Mouse (Mus musculus) limb, embryonic 11.5 days (tissue): ENCODE data around the gene Hs3st3b1. TPM values are rescaled to one million over a fixed set of nuclear protein-coding genes. Genes with fewer than 3 reads are reported as not detected.

Source experiments
- ATAC-seq: fragments of 200-750 bp; cut with Nextera tagmentation; 2 replicates; pipeline ENCODE4 v1.8.0; 2017; ENCODE audit warnings: low read depth; ENCODE audit not compliant: insufficient number of reproducible peaks, low FRiP score, low TSS enrichment
- DNase-seq: peaks from one replicate; pipeline ENCODE4 v3.0.0-alpha.2; 2015; ENCODE audit warnings: low spot score
- H3K27ac ChIP-seq: fragments of 300-500 bp; sonication (generic); replicated peaks from 2 replicates; pipeline ENCODE4 v1.5.1; 2014; ENCODE audit warnings: low read depth, mild to moderate bottlenecking, low read length
- H3K27me3 ChIP-seq: fragments of 300-500 bp; sonication (generic); 2 replicates; pipeline ENCODE4 v1.6.1; 2014; ENCODE audit warnings: mild to moderate bottlenecking, low read length, mixed read lengths; ENCODE audit not compliant: control insufficient read depth, insufficient read depth
- H3K36me3 ChIP-seq: fragments of 300-500 bp; sonication (generic); 2 replicates; pipeline ENCODE4 v1.6.1; 2014; ENCODE audit warnings: mild to moderate bottlenecking, low read length, moderate library complexity, mixed read lengths; ENCODE audit not compliant: control insufficient read depth, insufficient read depth
- H3K4me1 ChIP-seq: fragments of 300-500 bp; sonication (generic); 2 replicates; pipeline ENCODE4 v1.6.1; 2014; ENCODE audit warnings: low read length, mixed read lengths; ENCODE audit not compliant: control insufficient read depth, insufficient read depth
- H3K4me2 ChIP-seq: fragments of 300-500 bp; sonication (generic); 2 replicates; pipeline ENCODE4 v1.6.1; 2014; ENCODE audit warnings: low read depth, mild to moderate bottlenecking, moderate library complexity; ENCODE audit not compliant: severe bottlenecking
- H3K4me3 ChIP-seq: fragments of 300-500 bp; sonication (generic); 2 replicates; pipeline ENCODE4 v1.5.1; 2014; ENCODE audit warnings: low read depth, low read length
- H3K9ac ChIP-seq: fragments of 300-500 bp; sonication (generic); 2 replicates; pipeline ENCODE4 v1.6.1; 2014; ENCODE audit warnings: mild to moderate bottlenecking, low read length
- H3K9me3 ChIP-seq: fragments of 300-500 bp; sonication (generic); 2 replicates; pipeline ENCODE4 v1.6.1; 2016; ENCODE audit warnings: low read length; ENCODE audit not compliant: control insufficient read depth
- WGBS: fragments of 180-500 bp; shearing (Covaris S2); extraction: QIAGEN DNeasy Blood & Tissue Kit; methylation state at CpG from one replicate; pipeline ENCODE4 v1.1.7; 2014; 5-methylcytosine and 5-hydroxymethylcytosine counted together
- polyA plus RNA-seq: library from polyadenylated mRNA; unstranded; fragments of >200 nt; fragmentation: Nextera tagmentation; extraction: Ambion mirVana; gene quantifications from 2 replicates; pipeline ENCODE4 v1.2.1, GENCODE M21; 2014

Hs3st3b1 gene
- polyA plus RNA-seq, 1 experiment from 2014 or later = 30.4 TPM

DNA sequence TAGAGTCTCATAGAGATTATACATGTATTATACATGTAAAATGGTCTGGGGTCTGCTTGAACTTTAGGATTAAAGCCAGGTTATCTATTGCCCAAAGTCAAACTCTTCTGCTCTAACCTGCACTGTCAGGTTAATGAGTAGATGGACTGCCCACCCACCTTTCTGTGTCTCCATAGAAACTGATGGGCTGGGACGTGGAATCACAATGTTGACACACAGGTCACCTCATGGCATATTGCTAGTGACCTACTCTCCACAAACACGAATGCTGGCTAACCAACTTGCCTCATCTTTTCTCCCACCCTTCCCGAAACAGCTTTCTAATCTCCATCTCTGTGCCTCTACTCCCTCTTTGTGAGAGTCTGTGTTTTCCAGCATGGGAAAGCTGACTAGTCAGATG is 38.7 kb downstream of the Hs3st3b1 start:
- Histone ChIP-seq H3K36me3 (peaks cover under 1% of the 10 kb centered on the region; the same call in 1 of the 2 replicates), H3K9me3 (no peaks in the 10 kb centered on the region), H3K4me1 (no peaks in the 10 kb centered on the region), H3K9ac (no peak overlapping the region), H3K4me3 (no peak overlapping the region), H3K27ac (no peak overlapping the region), H3K27me3 (no peaks in the 10 kb centered on the region), H3K4me2 (no peak overlapping the region)
- 86% methylated on average over 3 of the region's 3 CpGs for WGBS
- ATAC-seq (no peak), DNase-seq (no peak)

DNA sequence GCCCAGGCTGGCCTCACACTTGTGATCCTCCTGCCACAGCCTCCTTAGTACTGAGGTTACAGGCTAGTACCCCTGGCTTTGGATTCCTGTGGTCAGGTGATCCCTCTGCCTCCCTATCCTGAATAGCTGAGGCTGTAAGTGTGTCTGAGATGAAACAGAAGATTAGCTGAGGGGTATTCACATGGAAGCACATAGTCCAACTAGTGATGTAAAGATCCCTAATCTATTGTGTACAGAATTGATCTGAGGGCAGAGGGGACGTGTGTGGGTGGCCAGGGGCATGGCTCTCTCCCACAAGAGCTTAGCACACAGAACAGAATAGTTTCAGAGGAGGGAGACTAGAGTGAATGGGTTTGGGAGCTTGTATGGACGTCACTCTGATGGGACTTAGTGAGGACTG is 41.8 kb downstream of the Hs3st3b1 start:
- Histone ChIP-seq H3K27ac (no peak overlapping the region), H3K9ac (no peak overlapping the region), H3K36me3 (no peaks in the 10 kb centered on the region), H3K27me3 (no peaks in the 10 kb centered on the region), H3K4me2 (no peak overlapping the region), H3K4me3 (no peak overlapping the region), H3K4me1 (no peaks in the 10 kb centered on the region), H3K9me3 (no peaks in the 10 kb centered on the region)
- DNase-seq (no peak), ATAC-seq (no peak)
- WGBS = 84% methylated on average over 2 of the region's 2 CpGs

DNA sequence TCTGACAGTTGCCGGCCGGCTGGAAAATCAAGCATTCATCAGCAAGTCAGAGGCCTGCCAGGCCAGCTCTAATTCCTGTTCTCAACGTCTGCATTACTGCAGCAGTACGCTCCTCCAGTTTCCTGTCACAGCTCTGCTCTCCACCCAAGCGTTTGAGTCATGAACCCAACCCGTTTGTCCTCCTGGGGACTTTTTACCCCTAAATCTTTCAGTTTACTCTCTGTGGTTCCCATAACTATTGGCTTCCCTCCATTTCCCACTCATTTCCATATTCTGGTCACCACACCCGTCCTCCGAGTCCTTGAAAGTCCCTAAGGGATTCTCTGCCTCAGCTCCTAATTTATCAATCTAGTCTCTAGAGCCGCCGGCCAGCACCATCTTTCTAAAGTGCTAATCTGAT is 42.8 kb downstream of the Hs3st3b1 start:
- H3K27ac ChIP-seq = no peak overlapping the region
- no peak overlapping the region for H3K4me3 ChIP-seq
- ATAC-seq = no peak
- 69% methylated on average over 10 of the region's 10 CpGs for WGBS
- no peaks in the 10 kb centered on the region for H3K36me3 ChIP-seq
- H3K9ac ChIP-seq = no peak overlapping the region
- H3K4me1 ChIP-seq = no peaks in the 10 kb centered on the region
- no peaks in the 10 kb centered on the region for H3K27me3 ChIP-seq
- H3K9me3 ChIP-seq = no peaks in the 10 kb centered on the region
- DNase-seq = no peak
- no peak overlapping the region for H3K4me2 ChIP-seq

DNA sequence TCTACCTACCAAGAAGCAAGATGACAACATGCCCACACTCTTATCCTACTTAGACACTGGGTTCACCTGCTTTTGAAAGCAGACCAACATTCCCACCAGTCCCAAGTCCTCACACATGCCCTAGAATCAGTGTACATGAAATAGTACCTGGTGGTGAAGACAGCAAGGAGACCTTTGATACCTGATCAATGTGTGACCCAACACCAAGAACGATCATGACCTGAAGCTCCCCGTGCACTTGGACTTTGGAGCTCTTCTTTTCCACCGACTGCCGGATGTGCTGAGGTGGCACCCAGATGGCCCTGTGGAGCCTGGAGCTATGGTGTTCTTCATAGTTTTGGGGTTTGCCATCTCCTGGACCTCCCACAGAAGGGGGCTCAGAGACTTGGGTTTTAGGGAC is 43.5 kb downstream of the Hs3st3b1 start:
- H3K9ac ChIP-seq = no peak overlapping the region
- H3K9me3 ChIP-seq = no peaks in the 10 kb centered on the region
- DNase-seq = no peak
- H3K27me3 ChIP-seq = no peaks in the 10 kb centered on the region
- no peak overlapping the region for H3K4me2 ChIP-seq
- no peak for ATAC-seq
- WGBS = 92% methylated on average over 4 of the region's 4 CpGs
- H3K4me1 ChIP-seq = no peaks in the 10 kb centered on the region
- H3K36me3 ChIP-seq = no peaks in the 10 kb centered on the region
- H3K27ac ChIP-seq = no peak overlapping the region
- H3K4me3 ChIP-seq = no peak overlapping the region

DNA sequence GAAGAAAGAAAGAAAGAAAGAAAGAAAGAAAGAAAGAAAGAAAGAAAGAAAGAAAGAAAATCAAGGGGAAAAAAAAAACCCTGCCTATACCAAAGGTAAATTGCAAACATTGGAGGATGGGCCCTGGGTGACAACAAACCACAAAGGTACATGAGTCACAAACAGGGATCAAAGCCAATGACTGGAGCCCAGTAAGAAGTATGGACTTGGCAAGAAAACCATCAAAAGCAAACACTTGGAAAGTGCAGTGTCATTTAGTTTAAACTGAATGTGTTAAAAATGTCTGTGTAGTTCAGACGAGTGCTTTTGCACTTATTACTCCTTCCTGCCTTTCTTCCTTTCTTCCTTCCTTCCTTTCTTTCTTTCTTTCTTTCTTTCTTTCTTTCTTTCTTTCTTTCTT is 59.3 kb downstream of the Hs3st3b1 start:
- H3K9ac ChIP-seq = no peak overlapping the region
- 56% methylated on average over 1 of the region's 1 CpGs for WGBS
- no peaks in the 10 kb centered on the region for H3K27me3 ChIP-seq
- H3K4me1 ChIP-seq = no peaks in the 10 kb centered on the region
- H3K36me3 ChIP-seq = no peaks in the 10 kb centered on the region
- no peaks in the 10 kb centered on the region for H3K9me3 ChIP-seq
- no peak for ATAC-seq
- H3K27ac ChIP-seq = no peak overlapping the region
- H3K4me3 ChIP-seq = no peak overlapping the region
- DNase-seq = no peak
- no peak overlapping the region for H3K4me2 ChIP-seq

DNA sequence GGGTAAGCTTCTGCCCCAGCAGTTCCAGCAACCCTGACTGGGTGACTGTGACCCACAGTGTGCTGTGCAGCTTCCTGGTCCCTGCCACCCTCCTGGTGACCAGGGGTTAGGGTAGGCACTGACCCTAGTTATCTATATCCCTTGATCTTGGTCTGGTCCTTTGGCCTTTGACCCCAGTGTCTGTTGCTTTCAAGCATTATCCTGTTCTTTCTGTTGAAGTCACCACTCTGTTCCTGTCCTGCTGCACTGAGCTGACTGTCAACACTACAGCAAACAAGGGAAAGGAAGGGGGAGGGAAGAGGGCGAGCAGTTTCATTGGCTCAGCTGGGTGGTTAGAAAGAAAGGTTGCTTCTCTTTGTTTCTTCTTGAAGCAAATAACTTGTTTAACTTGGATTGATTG is 60.1 kb downstream of the Hs3st3b1 start:
- Histone ChIP-seq H3K36me3 (no peaks in the 10 kb centered on the region), H3K9me3 (no peaks in the 10 kb centered on the region), H3K27me3 (no peaks in the 10 kb centered on the region), H3K4me2 (no peak overlapping the region), H3K4me1 (no peaks in the 10 kb centered on the region), H3K4me3 (no peak overlapping the region), H3K9ac (no peak overlapping the region), H3K27ac (no peak overlapping the region)
- ATAC-seq (no peak), DNase-seq (no peak)
- WGBS = 14% methylated on average over 1 of the region's 1 CpGs

DNA sequence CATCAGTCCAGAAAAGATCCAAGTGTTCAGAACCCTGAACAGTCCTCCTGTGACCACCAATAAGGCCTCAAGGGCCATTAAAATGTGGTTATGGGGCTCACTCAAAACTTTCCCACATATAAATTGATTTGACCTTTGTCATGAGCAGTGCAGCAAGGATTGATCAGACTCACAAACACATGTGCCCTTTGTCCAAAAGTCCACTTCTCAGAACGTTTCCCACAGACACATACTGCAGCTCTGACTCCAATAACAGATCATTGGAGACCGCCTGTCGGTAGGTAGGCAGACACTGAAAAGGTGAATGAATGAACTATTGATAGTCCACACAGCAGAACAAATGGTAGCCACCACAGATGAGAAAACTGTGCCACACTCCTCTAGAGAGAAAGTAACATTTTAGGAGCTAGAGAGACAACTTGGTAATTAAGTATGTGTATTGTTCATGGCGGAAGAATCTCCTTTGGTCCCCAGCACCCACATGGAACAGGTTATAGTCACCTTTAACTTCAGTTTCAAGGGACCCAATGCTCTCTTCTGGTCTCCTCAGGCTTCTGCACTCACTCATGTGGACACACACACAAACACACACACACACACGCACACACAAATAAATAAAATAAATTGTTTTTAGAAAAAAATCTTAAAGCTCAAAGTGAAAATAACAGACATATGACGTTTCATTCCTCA is 70.9 kb downstream of the Hs3st3b1 start:
- 77% methylated on average over 6 of the region's 6 CpGs for WGBS
- Histone ChIP-seq H3K4me3 (no peak overlapping the region), H3K27me3 (no peaks in the 10 kb centered on the region), H3K27ac (0 out of 2 replicates have a peak overlapping the region, but pooled peaks have one; percentile 21), H3K9ac (no peak overlapping the region), H3K4me2 (no peak overlapping the region), H3K9me3 (no peaks in the 10 kb centered on the region), H3K36me3 (no peaks in the 10 kb centered on the region), H3K4me1 (peaks cover 7% of the 10 kb centered on the region; the same call in 1 of the 2 replicates)
- ATAC-seq (no peak), DNase-seq (no peak)

DNA sequence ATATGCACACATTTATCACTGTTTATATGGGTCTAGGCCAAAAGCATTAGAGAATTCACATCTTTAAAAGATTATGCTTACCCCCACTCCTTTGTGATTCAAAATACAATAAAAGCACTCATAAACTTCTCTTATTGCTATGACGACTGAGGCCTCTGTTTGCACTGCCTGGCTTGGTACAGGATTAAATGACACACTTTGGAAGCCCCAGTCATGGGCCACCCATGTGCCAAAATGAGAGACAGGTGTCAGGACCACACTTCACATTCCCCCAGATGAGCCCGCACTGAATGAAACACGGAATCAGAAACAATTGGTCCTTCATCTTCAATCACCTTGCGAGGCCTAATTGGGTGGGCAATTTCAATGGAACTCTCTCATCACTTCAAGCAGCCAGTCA is 71.8 kb downstream of the Hs3st3b1 start:
- DNase-seq = peak; percentile 37
- Histone ChIP-seq H3K9me3 (no peaks in the 10 kb centered on the region), H3K4me1 (peaks cover 7% of the 10 kb centered on the region; the same call in 1 of the 2 replicates), H3K27me3 (no peaks in the 10 kb centered on the region), H3K4me3 (no peak overlapping the region), H3K27ac (no peak overlapping the region), H3K9ac (no peak overlapping the region), H3K4me2 (no peak overlapping the region), H3K36me3 (no peaks in the 10 kb centered on the region)
- ATAC-seq = no peak
- WGBS = 49% methylated on average over 4 of the region's 4 CpGs

DNA sequence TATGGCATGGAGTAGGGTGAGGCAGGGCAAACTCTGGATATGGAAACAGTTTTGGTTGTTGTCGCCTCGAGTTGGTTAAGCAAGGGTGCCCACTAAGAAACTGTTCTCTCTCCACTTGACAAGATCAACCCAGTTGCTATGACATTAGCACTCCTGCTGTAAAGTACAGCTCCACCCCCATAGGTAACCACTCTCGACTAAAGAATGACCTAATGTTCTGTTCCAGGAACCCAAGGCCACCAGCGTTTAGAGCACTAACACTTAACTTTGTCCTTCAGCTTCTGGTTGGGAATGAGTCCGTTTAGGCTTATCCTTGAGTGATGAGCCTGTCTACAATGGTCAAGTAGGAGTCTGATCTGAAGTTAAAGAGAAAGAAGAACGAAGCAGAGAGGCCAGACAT is 76.7 kb downstream of the Hs3st3b1 start:
- ATAC-seq = no peak

More for the DNA sequence above, 76.7 kb downstream of the Hs3st3b1 start:
- Histone ChIP-seq H3K27me3 (no peaks in the 10 kb centered on the region), H3K27ac (no peak overlapping the region), H3K9me3 (no peaks in the 10 kb centered on the region), H3K9ac (no peak overlapping the region), H3K4me2 (no peak overlapping the region), H3K4me1 (peaks cover 5% of the 10 kb centered on the region), H3K36me3 (no peaks in the 10 kb centered on the region), H3K4me3 (no peak overlapping the region)
- WGBS = no CpG with 5 or more reads among the region's 6 CpGs
- DNase-seq = no peak
